Mouse (Mus musculus) T-cell, adult 2 months (primary cell): ENCODE measurements around the gene Gm45808.
A peak's percentile ranks its signal among the peaks of the same experiment; 100 is the strongest.

Source experiments
- DNase-seq: peaks from one replicate; pipeline ENCODE4 v3.0.0; 2022; ENCODE audit warnings: low spot score

Gene Gm45808

DNA sequence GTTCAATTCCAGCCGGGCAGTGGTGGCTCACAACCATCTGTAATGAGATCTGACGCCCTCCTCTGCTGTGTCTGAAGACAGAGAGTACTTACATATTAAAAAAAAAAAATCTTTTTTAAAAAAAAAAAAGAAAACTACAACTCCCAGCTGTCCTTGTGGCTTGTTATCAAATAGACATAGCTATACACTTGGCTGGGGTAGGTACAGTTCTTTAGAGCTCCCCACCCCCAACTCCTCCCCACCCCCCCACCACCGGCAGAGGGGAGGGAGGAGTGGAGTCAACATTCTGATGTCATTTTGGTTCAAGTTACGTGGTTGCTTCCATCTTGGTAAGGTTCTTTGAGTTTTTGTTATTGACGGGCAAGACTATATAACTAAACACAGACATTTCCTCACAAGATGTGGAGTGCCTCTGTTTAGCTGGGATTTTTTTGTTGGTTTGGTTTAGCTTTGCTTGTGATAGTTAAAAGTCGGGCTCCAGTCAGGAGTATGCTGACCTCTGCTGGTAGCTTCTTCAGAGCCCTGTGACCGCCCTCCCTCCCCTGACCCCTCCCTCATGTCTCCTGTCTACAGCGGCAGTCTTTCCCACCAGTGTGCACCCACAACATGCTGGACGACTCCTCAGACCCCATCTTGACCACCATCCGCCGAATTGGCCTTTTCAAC lies 39.2 kb downstream of the Gm45808 start:
- DNase-seq, result peak; percentile 13

DNA sequence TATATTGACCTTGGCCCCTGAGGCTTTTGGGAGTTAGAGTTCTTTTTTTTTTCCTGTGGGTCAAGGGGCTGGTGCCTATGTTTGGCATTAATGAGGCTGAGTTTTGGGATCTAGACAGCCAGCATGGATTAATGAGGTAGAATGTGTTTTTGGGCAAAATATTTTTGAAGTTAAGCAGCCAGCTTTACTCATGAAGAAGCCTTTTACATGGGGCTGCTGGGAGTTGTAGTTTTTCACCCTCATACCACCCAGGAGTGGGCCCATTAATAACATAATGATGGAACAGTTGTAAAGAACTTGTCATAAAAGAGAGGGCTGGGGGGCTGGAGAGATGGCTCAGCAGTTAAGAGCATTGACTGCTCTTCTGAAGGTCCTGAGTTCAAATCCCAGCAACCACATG lies 40.0 kb downstream of the Gm45808 start:
- no peak for DNase-seq

DNA sequence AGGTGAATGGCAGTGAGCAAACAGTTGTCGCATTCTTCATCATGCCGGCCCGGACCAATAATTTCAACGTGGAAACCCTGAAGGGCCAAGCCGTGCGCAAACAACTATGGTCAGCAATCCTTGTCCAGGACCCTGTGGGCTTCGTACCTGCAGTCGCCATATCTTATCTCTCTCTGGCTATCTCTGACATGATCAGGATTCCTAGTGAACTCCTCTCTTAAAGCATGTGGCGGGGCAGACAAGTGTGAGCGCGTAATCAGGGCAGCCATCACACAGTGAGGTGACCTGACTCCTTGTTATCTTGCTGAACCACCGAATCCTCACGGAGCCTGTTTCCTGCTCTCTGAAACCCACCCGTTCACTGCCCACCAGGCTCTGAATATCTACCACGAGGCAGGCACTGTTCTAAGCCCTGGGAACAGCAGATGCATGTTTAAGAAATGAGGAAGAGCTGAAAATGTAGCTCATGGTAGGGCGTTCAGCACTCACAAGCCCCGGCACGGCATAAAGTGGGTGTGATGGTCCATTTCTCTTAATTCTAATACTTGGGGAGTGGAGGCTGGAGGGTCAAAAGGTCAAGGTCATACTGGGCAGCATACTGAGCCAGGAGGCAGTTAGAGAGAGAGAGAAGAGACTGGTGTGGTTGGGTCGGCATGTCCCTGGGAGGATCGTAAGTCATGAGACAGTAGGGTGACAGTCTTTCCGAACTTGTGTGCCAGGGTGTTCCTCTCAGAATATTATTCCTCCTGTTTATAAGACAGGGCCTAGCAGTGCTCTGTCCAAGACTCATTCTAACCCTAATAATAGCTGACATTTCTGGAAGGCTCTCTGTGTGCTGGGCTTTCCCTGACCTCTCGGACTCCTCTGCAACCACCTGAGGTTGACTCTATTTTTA lies 42.8 kb downstream of the Gm45808 start:
- no peak for DNase-seq

DNA sequence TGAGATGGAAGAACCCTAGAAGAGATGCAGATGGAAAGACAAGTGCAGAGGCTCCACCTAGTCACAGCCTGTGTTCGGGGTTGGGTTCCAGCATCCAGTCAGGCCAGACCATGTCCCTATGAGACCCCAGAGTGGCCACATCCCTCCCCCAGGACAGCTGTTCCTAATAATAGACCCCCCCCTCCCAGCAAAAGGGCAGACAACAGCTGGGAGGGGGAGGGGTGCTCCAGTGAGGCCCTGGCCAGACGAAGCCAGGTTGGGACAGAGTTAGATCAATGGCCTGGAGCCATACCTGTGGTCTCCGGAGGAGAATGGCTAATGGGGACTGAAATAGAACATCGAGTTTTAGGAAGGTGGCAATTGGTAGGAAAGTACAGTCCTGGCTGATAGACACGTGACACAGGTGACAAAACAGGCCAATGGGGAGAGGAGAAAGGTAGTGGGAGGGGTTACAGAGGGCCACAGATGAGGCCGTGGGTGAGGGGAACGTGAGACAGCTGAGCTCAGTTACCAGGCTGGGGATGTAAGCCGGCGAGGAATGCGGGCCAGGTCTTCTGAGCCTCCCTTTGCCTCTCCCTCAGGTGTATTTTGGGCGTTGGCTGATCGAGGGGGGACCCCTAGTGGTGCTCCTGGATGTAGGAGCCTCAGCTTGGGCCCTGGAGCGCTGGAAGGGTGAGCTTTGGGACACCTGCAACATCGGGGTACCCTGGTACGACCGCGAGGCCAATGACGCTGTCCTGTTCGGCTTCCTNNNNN lies 48.9 kb downstream of the Gm45808 start, which contains the start of gene Ruvbl2:
TSS of gene Ruvbl2 (minus strand) at position 576 of the 756 bp plus-strand sequence.
- no peak for DNase-seq

DNA sequence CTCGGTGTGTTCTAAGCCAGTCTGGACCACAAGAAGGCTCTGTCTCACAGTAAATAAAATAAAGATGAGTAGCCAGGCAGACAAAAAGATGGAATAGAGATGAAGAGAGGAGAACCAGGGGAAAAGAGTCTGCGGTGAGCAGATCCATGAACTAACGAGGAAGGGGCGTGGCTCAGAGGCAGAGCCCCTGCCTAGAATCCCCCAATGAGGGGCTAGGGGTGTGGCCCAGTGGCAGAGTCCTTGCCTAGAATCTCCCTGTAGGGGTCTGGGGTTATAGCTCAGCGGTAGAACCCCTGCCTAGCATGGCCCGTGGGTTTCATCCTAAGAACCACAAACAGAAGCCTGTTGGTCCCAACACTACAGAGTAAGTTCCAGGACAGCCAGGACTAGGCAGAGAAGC lies 49.6 kb downstream of the Gm45808 start:
- no peak for DNase-seq

GRCm38 (mm10) chr7:45436444-45436843 lies 50.2 kb downstream of the Gm45808 start:
- DNase-seq, result no peak

- DNase-seq, result no peak
These were observed 51.6 kb downstream of the Gm45808 start for GRCm38 (mm10) chr7:45435038-45435437.

DNA sequence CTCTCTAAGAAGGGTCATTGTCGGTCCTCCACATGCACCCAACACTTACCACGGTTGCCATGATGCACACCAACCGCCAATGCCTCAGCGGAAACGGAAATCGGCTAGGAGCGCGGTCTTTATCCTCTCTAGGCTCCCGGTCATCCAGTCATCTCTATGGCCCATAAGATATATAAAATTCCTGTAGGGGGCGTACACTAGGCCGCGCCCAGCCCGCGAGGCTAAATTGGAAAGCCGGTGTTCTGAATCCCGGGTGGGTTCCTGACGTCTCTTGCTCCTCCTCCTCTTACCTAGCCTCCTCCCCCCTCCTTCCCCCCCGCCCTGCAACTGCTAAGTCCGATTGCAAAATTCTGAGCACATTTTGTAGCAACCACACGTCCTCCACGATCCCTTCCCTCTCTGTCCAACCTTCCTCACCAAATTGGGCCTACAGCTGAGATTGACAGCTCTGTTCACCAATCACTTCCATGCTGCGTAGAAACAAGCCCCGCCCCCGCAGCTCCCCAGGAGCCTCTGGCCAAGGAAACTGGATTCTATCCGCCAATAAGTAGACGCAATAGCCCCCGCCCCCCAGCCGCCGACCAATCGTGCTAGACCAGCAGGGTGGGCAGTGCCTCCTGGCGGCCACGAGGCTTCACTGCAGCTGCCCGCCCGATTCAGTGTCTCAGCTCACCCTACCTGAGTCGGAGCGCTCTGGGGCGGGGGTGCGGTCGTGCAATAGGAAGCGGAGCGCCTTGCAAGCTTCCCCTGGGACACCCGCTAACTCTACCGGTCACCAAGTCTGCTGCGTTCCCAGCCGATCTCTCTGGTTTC lies 52.2 kb downstream of the Gm45808 start, which contains the start of gene Gys1:
TSS of gene Gys1 (plus strand) at position 642 of the 813 bp plus-strand sequence.
- peak; percentile 100 for DNase-seq

DNA sequence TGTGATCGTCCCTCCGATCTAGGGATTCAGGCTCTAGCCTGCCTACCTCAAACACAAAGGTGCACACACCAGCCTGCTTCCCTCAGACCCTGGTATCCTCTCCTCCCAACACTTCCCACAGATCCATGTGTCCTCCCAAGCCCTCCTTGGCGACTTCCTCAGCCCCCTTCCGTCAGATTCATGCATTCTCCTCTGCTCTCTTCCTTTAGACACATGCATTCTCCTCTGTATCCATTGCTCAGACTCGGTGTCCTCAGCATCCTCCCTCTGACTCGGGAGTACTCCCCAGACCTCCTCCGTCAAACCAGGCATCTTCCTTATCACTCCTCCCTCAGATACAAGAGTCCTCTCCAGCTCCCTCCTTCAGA lies 52.8 kb downstream of the Gm45808 start:
- no peak for DNase-seq

- DNase-seq, result no peak
These were observed 60.1 kb downstream of the Gm45808 start for GRCm38 (mm10) chr7:45426556-45426955.

DNA sequence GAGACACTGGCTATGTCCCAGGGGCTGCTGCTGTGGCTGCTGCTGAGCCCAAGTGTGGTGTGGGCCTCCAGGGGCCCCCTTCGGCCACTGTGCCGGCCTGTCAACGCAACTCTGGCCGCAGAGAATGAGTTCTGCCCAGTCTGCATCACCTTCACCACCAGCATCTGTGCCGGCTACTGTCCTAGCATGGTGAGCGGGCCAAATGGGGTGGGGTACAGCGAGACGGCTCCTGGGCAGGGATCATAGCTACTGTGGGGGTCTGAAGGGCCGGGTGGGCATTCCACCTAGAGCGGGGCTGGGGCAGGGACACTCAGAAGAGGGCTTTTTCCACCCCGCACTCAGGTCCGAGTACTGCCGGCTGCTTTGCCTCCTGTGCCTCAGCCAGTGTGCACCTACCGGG lies 65.4 kb downstream of the Gm45808 start:
- no peak for DNase-seq

DNA sequence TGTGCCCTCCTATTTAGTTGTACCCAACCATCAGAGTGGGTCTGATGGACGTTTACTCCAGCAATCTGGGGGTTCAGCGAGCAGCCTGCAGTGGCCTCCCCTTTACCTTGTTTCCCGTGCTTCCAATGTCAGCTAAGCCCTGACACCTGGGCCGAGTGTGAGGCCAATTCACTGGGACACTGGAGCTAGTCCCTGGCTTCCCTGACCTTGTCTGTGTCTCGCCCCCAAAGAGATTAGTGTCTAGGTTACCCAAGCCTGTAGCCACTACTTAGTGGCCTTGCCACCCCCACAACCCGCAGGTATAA lies 66.0 kb downstream of the Gm45808 start, which contains the start of gene Lhb:
TSS of gene Lhb (plus strand) at position 206 of the 305 bp plus-strand sequence.
- DNase-seq, result no peak

GRCm38 (mm10) chr7:45419859-45420614 lies 66.6 kb downstream of the Gm45808 start:
- DNase-seq, result no peak

GRCm38 (mm10) chr7:45417962-45418492 lies 68.6 kb downstream of the Gm45808 start:
- no peak for DNase-seq
